Mouse (Mus musculus) cerebellum, adult 2 months (tissue): ENCODE results near the gene Ppfibp1.

ENCODE experiments used
- CTCF ChIP-seq: fragments of 200-500 bp; IDR thresholded peaks from 2 replicates; pipeline ENCODE4 v1.5.1; 2011; ENCODE audit warnings: low read depth, mild to moderate bottlenecking, control low read depth, low read length, moderate library complexity, borderline replicate concordance; ENCODE audit not compliant: insufficient read depth
- POLR2A ChIP-seq: fragments of 200-500 bp; IDR thresholded peaks from 2 replicates; pipeline ENCODE4 v1.6.1; 2011; ENCODE audit warnings: low read length, control low read depth, borderline replicate concordance; ENCODE audit not compliant: insufficient read depth

DNA sequence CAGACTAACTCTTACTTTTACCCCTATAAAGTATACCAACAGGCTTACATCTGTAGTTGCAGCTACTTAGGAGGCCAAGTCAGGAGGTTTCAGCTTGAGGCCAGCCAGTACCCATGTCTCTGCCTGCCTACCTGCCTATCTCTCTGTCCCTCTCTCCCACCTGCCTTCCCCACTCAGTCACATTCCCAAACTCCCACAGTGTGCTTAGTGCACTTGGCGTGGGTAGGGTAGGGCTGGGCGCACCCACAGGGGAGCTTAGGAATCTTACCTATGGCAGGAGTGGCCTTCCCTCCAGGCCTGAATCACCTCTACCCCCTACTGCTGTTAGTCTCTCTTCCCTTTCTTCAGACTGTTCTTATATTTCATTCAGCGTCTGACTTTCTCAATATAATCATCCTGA is 82.5 kb downstream of the Ppfibp1 start:
- no peak for TF ChIP-seq CTCF
- TF ChIP-seq POLR2A, result no peak
